ENCODE assay signal across 12 mouse cellular contexts in the genomic region with DNA sequence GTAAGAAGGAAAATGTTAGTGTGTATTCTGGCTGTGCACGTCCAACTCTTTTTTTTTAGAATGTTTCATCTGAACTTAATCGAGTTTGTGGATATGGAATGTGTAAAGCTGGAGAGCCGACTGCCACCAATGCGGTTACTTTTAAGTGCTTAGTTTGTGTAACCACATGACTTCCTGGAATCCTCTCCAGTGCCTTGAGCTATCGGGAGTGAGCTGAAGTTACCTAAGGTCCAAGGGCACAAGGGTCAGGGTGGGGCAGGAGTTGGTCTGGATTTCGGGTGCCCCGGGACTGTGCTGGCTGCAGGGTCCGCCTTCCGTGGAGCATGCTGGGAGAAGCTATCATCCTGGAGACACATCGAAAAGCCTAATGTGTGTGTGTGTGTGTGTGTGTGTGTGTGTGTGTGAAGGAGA. TPM values are rescaled to one million over a fixed set of nuclear protein-coding genes. Genes with fewer than 3 reads are reported as not detected.
A peak's percentile ranks its signal among the peaks of the same experiment; 100 is the strongest.
DNase-seq lines count a peak whose midpoint lies in the region; ATAC-seq and TF ChIP-seq lines count a peak whose summit lies in the region.
"Had no signal": no experiment of that assay in that cellular context is flagged by ENCODE, and none has a peak within 500 bp of the region (broad histone marks: within the 10 kb centered on the region; RNA-seq: fewer than 3 reads in every experiment).

No protein-coding gene starts in this region.

- H3K36me3 ChIP-seq in thymus, adult 2 months (ENCODE audit: control insufficient read depth, insufficient read depth, low read length), result no peaks in the 10 kb centered on the region
- no peaks in the 10 kb centered on the region for H3K36me3 ChIP-seq in kidney, embryonic 15.5 days
- H3K36me3 ChIP-seq: forebrain, embryonic 15.5 days had no signal

- intact Hi-C loops in heart, postnatal 36 days (cut with DNase I), result no loop called here

- H3K9ac ChIP-seq in kidney, embryonic 15.5 days, result no peak overlapping the region
- H3K9ac ChIP-seq: forebrain, embryonic 15.5 days had no signal

- H3K27me3 ChIP-seq in thymus, adult 2 months (ENCODE audit: control insufficient read depth, insufficient read depth, low read length), result no peaks in the 10 kb centered on the region
- no peaks in the 10 kb centered on the region for H3K27me3 ChIP-seq in kidney, embryonic 15.5 days
- H3K27me3 ChIP-seq: forebrain, embryonic 15.5 days had no signal

- ATAC-seq in granulocyte monocyte progenitor cell, adult 5-6 weeks (replicated peaks; ENCODE audit: poor library complexity, severe bottlenecking), result peak; percentile 4; the same call in 1 of the 2 replicates
- ATAC-seq in kidney, embryonic 15.5 days (replicated peaks; ENCODE audit: low FRiP score), result no peak
- no peak for ATAC-seq in cerebellum, adult (ENCODE audit: insufficient number of reproducible peaks, low FRiP score, low TSS enrichment)
- ATAC-seq: forebrain, embryonic 15.5 days had no signal

- peak; percentile 86 for DNase-seq in heart, adult 11 months
- DNase-seq in heart, postnatal 36 days, result no peak
- DNase-seq in lung, postnatal 25 days (ENCODE audit: low spot score), result peak; percentile 76
- DNase-seq in thymus, adult 2 months, result peak; percentile 65
- DNase-seq in adrenal gland, postnatal 36 days, result no peak
- DNase-seq: kidney, adult 8-10 months had no signal

- no peak for TF ChIP-seq CTCF in thymus, adult 2 months (IDR thresholded peaks at IDR 0.05; ENCODE audit: borderline replicate concordance, control insufficient read depth, extremely low read depth, insufficient read depth, low read length, poor library complexity)

- peak overlapping the region; percentile 97 for H3K27ac ChIP-seq in thymus, adult 2 months (ENCODE audit: control insufficient read depth, insufficient read depth, low read length)
- no peak overlapping the region for H3K27ac ChIP-seq in kidney, embryonic 15.5 days
- H3K27ac ChIP-seq: forebrain, embryonic 15.5 days had no signal

- peaks cover 35% of the 10 kb centered on the region for H3K4me1 ChIP-seq in thymus, adult 2 months (replicated peaks; ENCODE audit: control insufficient read depth, insufficient read depth, low read length)
- H3K4me1 ChIP-seq in kidney, embryonic 15.5 days, result 0 out of 2 replicates have a peak, but pooled peaks cover 5% of the 10 kb centered on the region
- H3K4me1 ChIP-seq: forebrain, embryonic 15.5 days had no signal

- H3K9me3 ChIP-seq in kidney, embryonic 15.5 days (replicated peaks), result no peaks in the 10 kb centered on the region
- H3K9me3 ChIP-seq: forebrain, embryonic 15.5 days had no signal

- H3K4me2 ChIP-seq in kidney, embryonic 15.5 days, result no peak overlapping the region
- H3K4me2 ChIP-seq: forebrain, embryonic 15.5 days; midbrain, embryonic 11.5 days had no signal

- 2% methylated on average over 10 of the region's 10 CpGs for WGBS in thymus, adult 2 months
- WGBS in kidney, embryonic 15.5 days, result 77% methylated on average over 10 of the region's 10 CpGs

- TF ChIP-seq POLR2A in thymus, adult 2 months (IDR thresholded peaks at IDR 0.05; ENCODE audit: control insufficient read depth, extremely low read depth, insufficient read depth, low read length, poor library complexity), result no peak

- H3K4me3 ChIP-seq in thymus, adult 2 months (ENCODE audit: control insufficient read depth, insufficient read depth, low read length), result peak overlapping the region; percentile 70
- H3K4me3 ChIP-seq in kidney, embryonic 15.5 days (replicated peaks), result no peak overlapping the region
- H3K4me3 ChIP-seq: forebrain, embryonic 15.5 days had no signal

RNA-seq across cellular contexts. Expression of a gene that starts 47.9 kb away (rescaled TPM):
- total RNA-seq in heart, postnatal 36 days (2021), result 10 to 100 TPM; 12.6 to 13.8 TPM
- 450 and 461 TPM in 2 replicates for total RNA-seq in granulocyte monocyte progenitor cell, adult 5-6 weeks (2014; fragmentation: Nextera tagmentation)
- 316 and 346 TPM in 2 replicates for total RNA-seq in granulocyte monocyte progenitor cell, adult 5-6 weeks (2017)
- polyA plus RNA-seq in thymus, adult 2 months (2012; rRNA removed), result 62.8 and 71.2 TPM in 2 replicates
- polyA plus RNA-seq in kidney, embryonic 15.5 days (2015; fragmentation: Nextera tagmentation; extraction: Ambion mirVana), result 21.1 and 21.9 TPM in 2 replicates
- 10 to 100 TPM; 13.8 to 16.9 TPM for total RNA-seq in adrenal gland, postnatal 36 days (2021)

RNA-seq across cellular contexts. Expression of a gene that starts 48.1 kb away (rescaled TPM):
- total RNA-seq in heart, postnatal 36 days (2021), result not detected
- not detected in 2 replicates for total RNA-seq in granulocyte monocyte progenitor cell, adult 5-6 weeks (2014; fragmentation: Nextera tagmentation)
- not detected in 2 replicates for total RNA-seq in granulocyte monocyte progenitor cell, adult 5-6 weeks (2017)
- 0.04 TPM in 1 of 2 replicates, not detected in the other for polyA plus RNA-seq in thymus, adult 2 months (2012; rRNA removed)
- polyA plus RNA-seq in kidney, embryonic 15.5 days (2015; fragmentation: Nextera tagmentation; extraction: Ambion mirVana), result not detected in 2 replicates
- total RNA-seq in adrenal gland, postnatal 36 days (2021), result not detected
- total RNA-seq: adrenal gland, postnatal 14 days had no signal
- polyA plus RNA-seq: forebrain, embryonic 15.5 days had no signal

Comparison
In these comparisons a context has a peak if more than half of its experiments do, and no peak if none do; other contexts are left out.
1. DNase-seq: peak in heart, adult 11 months (single experiment), lung, postnatal 25 days (single experiment) and thymus, adult 2 months (single experiment); none in heart, postnatal 36 days (0 of 2) and adrenal gland, postnatal 36 days (0 of 2).
2. RNA of a gene that starts 47.9 kb away (total RNA-seq): 316 to 461 TPM in granulocyte monocyte progenitor cell, adult 5-6 weeks; 13.8 to 16.9 TPM in adrenal gland, postnatal 36 days and 12.6 to 13.8 TPM in heart, postnatal 36 days; every median in the first group is over 10 times any median in the second.